Mouse (Mus musculus) adrenal gland, postnatal 4 days (tissue): ENCODE results near the gene H2-DMa. TPM values are rescaled to one million over a fixed set of nuclear protein-coding genes. Genes with fewer than 3 reads are reported as not detected.
A peak's percentile ranks its signal among the peaks of the same experiment; 100 is the strongest.

ENCODE experiments used
- DNase-seq, 2 experiments: peaks; one replicate each; pipeline ENCODE4 v3.0.0; 2021 to 2022; ENCODE audit warnings: low spot score in 2 of 2, mixed read lengths in 2 of 2
- total RNA-seq, 2 experiments: library from RNA; stranded (reverse); gene quantifications; 2 replicates each; pipeline ENCODE4 v1.2.3; 2021

The H2-DMa gene
- total RNA-seq, 2 experiments from 2014 or later: 11.2 to 11.7 TPM

DNA sequence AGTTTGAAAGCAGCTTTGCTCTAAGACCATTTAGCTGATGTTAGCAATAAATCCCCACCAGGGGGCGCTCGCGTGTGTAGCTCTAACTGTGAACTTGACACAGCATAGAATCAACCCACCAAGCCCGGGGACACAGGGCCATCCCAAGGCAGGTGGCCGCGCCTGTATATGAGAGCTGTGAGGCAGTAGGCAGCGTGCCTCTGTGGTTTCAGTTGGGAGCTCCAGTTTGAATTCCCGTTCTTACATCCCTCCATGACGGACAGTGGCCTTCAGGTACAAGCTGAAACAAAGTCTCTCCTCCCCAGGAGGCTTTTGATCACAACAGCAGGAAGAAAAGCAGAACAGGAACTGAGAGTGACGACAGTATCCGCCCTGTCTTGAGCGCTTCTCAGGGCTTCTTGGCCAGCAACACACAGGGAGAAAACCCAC, 17.7 kb upstream of the H2-DMa start:
- peak; percentile 88 to 94 for DNase-seq

DNA sequence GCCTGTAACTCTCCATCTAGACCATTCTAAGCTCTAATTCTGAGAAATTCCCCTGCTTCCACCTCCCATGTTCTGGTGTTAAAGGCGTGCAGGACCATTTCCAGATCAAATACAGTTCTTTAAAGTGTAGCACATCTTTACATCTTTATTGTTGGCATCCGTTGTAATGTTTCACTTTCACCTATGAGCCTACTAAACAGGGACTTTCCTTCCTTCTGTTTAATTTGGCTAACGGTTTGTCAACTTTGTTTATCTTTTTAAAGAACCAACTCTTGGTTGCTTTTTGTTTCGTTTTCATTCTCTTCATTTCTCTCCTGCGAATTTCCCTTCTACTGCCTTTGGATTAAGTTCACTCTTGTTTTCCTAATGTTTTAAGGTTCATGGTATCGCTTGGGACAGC, 16.5 kb upstream of the H2-DMa start:
- DNase-seq: no peak

DNA sequence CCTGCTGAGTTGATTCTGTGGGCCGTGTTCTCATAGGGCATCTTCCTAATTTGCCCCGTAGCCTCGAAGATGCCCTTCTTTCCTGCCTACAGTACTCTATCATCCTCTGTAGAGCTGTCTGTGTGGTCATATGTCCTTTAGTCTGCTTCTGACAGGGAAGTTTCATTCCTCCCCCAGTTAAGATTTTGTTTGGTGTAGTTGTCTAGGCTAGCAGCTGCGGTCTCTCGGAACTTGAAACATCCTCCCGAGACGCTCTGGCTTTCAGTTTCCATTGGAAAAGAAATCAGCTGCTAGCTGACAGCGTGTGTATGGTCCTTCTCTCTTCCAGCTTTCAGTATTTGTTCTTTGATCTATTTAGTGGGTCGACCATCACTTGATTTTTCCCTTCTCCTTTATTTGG, 14.5 kb upstream of the H2-DMa start:
- DNase-seq: no peak

- DNase-seq: no peak
These were observed 12.8 kb upstream of the H2-DMa start for GRCm38 (mm10) chr17:34106555-34106954.

DNA sequence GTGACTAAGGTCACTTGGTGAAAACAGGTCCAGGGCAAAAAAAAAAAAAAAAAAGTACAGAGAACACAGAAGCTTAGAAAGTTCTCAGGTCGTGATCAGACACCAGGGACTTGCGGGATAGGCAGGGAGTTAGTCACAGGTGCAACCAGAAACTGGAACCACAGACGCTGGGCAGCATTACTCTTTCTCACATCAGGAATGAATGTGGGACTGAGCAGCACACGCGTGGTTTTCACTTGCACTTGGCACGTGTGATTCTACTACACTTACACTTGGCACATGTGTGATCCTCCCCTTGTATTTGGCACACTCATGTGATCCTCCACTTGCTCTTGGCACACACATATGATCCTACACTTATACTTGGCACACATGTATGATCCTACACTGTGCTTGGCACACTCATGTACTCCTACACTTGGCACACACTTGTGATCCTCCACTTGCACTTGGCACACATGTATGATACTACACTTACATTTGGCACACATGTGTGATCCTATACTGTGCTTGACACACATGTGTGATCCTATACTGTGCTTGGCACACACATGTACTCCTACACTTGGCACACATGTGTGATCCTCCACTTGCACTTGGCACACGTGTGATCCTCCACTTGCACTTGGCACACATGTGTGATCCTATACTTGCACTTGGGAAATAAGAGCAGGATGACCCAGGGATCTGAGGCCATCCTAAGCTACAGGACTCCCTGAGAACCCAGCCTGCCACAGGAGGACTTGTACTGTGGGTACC, 12.1 kb upstream of the H2-DMa start:
- no peak for DNase-seq

DNA sequence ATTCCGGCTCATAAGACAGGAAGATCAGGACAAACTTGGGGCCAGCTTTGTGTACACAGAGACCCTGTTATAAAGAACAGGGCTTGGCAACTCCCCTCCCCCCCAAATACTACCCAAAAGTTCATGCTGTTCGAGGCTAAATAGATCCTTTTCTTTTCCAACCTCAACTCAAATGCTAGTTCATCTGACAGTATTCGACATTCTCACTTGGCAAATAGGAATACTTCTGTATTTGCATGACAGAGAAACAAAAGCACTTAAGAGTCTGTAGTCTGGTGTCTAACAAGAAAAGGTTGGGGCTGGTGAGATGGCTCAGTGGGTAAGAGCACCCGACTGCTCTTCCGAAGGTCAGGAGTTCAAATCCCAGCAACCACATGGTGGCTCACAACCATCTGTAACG, 10.9 kb upstream of the H2-DMa start:
- no peak for DNase-seq

GRCm38 (mm10) chr17:34109038-34109805, 10.1 kb upstream of the H2-DMa start:
- DNase-seq: no peak

GRCm38 (mm10) chr17:34109806-34110195, 9.5 kb upstream of the H2-DMa start:
- DNase-seq: no peak

DNA sequence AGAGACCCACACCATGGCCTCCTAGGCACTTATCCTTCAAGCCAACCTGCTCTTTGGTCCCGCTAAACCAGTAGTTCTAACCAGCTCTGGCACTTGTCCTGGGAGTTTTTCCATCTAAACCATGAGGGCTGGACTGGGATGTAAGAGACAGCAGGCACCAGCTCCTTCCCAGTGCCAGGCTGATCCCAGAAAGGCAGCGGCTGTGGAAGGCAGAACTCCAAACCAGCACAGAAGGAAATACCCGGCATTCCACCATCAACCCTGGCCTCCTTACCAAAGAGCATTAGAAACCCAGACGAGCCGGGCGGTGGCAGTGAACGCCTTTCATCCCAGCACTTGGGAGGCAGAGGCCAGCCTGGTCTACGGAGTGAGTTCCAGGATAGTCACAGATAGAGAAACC, 9.0 kb upstream of the H2-DMa start:
- no peak for DNase-seq

DNA sequence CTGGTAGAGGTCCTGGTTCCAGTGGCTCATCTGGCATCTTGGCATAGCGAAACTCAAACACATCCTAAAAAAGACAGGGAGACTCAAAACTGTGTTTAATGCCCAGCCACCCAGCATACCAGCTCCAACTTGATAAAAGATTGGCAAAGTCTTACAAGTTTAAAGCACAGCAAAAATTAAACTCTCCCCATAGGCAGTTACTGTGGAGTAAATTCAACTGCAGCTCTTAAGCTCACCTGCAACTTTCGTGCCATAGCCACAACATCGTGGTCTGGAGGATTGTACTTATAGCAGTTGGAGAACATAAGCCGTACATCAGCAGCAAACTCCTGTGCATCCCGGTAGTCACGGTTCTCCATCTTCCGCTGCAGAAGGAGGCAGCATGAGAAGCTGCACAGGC, 5.2 kb upstream of the H2-DMa start:
- DNase-seq: no peak

- DNase-seq: no peak
These were observed 2.5 kb upstream of the H2-DMa start for GRCm38 (mm10) chr17:34116736-34117370.

DNA sequence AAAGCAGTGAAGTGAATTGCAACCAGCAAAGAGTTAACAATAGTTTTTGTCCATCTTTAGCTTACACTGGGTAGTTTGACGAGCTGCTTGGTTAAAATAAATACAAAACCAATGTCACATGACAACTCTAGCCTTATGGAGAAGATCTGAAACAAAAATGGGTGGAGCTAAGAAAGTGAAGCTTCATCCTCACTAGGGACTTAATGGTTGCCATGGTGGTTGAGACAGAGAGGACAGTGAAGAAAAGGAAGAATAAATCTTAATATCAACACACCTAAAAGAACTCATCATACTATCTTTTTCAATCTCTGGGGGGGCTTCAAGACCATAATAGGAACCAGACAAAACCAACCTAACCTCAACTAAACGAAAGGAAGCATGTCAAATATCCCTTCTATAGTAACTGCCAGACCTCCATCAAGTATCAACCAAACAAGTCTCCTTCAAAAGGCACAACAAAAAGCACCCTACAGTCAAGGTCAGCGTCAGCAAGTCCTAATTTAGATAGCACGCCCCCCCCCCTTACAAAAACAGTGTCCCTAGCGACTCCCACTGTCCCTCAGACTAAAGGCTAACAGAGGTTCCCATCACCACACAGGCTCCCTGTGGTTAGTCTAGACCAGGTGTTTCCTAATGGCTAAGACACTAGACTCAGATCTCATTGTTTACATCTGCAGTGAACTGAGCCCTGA, 1.8 kb upstream of the H2-DMa start:
- no peak for DNase-seq

- no peak for DNase-seq
These were observed 1.0 kb upstream of the H2-DMa start for GRCm38 (mm10) chr17:34118113-34118872.

DNA sequence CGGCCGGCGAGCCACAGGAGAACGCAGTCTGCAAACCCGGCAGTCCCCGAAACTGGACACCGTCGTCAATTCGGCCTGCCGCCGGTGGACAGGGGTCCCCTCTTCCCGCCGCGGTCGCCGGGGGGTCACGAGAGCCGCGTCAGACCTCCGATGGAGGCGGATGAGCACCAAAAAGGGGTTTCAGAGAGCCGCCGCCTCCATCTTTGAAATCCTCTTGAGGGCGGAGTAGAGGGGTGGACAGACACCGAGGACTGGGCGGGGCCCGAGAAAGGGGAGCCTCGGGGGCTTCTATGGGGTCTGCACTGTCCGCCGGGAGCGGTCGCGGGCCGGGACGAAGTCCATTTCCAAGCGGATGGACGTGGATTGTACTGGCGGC, 480 bp upstream of the H2-DMa start:
- no peak for DNase-seq

DNA sequence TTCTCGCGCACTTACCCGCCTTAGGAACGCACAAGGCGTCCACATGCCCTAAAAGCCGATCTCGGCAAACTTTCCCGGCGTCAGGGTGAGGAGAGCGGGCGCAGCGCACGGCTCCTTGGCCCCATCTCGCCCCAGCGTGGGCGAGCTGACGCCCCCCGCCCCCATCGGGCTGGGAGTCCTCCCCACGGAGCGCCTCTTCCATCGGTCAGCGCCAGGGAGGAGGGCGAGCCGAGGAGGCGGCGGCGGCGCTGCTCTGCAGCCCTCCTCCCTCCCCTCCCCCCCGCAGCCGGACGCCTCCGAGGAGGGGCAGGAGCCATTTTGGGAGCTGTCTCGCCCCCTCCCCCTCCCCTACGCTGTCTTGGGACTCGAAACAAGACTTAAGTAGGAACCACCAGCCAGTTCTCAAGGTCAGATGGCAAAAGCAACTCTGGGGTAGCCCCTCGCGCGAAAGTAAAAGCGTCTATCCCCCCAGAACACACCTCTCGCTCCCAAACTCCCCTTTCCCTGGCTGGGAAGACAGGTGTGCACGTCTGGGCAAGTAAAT, 911 bp downstream of the H2-DMa start:
- DNase-seq: peak; percentile 72 to 83

GRCm38 (mm10) chr17:34120814-34121171, 1.5 kb downstream of the H2-DMa start:
- DNase-seq: peak; percentile 68 to 69

- peak; percentile 47 to 75 for DNase-seq
These were observed 2.0 kb downstream of the H2-DMa start for GRCm38 (mm10) chr17:34121172-34121878.

GRCm38 (mm10) chr17:34121879-34122187, 2.5 kb downstream of the H2-DMa start:
- DNase-seq: peak; percentile 20 to 47

DNA sequence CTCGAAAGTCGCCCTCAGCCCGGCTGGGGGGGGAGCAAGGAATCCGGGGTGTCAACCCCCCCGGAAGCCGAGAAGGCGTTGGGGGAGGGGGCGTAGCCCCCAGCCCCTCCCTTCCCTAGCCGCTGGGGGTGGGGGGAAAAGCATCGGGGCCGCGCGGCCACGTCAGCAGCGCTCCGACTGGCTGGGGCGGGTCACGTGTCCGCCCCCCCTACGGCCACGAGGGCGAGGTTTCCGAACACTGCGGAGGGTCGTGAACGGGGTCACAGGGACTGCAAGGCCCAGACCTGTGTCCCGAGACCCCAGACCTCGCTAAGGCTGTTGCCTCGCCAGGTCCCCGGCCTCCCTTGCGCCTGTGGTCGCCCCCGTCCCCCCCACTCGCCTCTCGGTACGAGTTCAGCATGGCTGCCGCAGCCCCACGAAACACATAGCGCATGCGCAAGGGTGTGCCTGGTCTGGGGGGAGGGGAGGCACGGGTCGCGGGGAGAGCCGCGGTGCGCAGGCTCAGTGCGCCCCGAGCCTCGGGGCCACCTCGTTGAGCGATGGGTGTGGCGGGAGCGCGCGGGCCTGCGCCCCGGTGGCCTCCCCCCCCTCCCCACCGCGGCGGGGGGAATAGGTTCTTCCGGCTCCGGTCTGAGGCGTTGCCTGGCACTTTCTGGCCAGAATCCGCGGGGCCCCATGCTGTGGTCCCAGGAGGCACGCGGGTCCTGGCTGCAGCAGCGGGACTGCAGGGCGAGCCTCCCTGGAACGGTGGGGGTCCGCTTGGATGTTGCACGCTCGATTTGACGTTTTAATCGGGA, 3.0 kb downstream of the H2-DMa start, which contains the start of gene Brd2:
Gene Brd2 (minus strand): TSS at position 447 of the 797 bp plus-strand sequence.
- peak; percentile 98 for DNase-seq
